Mouse (Mus musculus): Measurements from ENCODE around the gene Saa1.

DNA sequence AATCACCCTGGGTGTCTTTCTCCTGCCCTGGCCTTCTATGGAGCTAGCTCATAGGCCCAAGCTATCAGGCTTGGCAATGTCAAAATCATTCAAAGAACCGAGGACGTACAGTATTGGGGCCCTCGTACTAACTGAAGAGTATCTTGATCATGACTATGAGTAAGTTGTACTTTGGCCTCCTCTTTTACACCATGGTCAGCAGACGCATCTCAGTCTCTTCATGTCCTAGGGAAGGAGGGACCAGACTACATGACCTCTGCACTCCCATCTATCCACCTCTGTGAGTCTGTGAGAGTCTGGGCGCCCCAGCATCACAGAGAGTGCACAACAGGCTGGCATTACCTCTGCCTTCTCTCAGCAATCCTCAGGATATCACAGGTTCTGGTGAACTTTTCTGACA lies 19.8 kb upstream of the Saa1 start:
- no peak for TF ChIP-seq TAL1 (IDR thresholded peaks at IDR 0.05; ENCODE audit: low read length)
- no peak for TF ChIP-seq GATA1 (IDR thresholded peaks at IDR 0.05; ENCODE audit: low read length)
